Mouse (Mus musculus): ENCODE data around the gene Pld4. TPM values are rescaled to one million over a fixed set of nuclear protein-coding genes. Genes with fewer than 3 reads are reported as not detected.

The Pld4 gene
- polyA plus RNA-seq, 1 experiment from 2014 or later = 32.5 TPM

GRCm38 (mm10) chr12:112757896-112758295 lies 2.6 kb upstream of the Pld4 start:
- Histone ChIP-seq H3K9ac (ENCODE audit: low read length) (no peak overlapping the region), H3K27me3 (ENCODE audit: control insufficient read depth, insufficient read depth, low read length) (no peaks in the 10 kb centered on the region), H3K4me1 (ENCODE audit: control insufficient read depth, insufficient read depth, low read length) (no peaks in the 10 kb centered on the region), H3K4me3 (ENCODE audit: low read length) (no peak overlapping the region), H3K4me2 (ENCODE audit: low read depth, low read length) (no peak overlapping the region), H3K27ac (ENCODE audit: low read length) (no peak overlapping the region), H3K36me3 (ENCODE audit: control insufficient read depth, insufficient read depth) (no peaks in the 10 kb centered on the region), H3K9me3 (replicated peaks; ENCODE audit: control insufficient read depth, low read length) (0 out of 2 replicates have a peak, but pooled peaks cover 2% of the 10 kb centered on the region)
- 77% methylated on average over 5 of the region's 5 CpGs for WGBS
- ATAC-seq (replicated peaks; ENCODE audit: extremely low read depth, insufficient read depth, low FRiP score) = no peak

- H3K27ac ChIP-seq (ENCODE audit: low read length) = no peak overlapping the region
- H3K4me3 ChIP-seq (ENCODE audit: low read length) = no peak overlapping the region
- ATAC-seq (replicated peaks; ENCODE audit: extremely low read depth, insufficient read depth, low FRiP score) = no peak
- no peaks in the 10 kb centered on the region for H3K36me3 ChIP-seq (ENCODE audit: control insufficient read depth, insufficient read depth)
- H3K27me3 ChIP-seq (ENCODE audit: control insufficient read depth, insufficient read depth, low read length) = no peaks in the 10 kb centered on the region
- 79% methylated on average over 3 of the region's 3 CpGs for WGBS
- H3K4me2 ChIP-seq (ENCODE audit: low read depth, low read length) = no peak overlapping the region
- H3K9ac ChIP-seq (ENCODE audit: low read length) = no peak overlapping the region
- 0 out of 2 replicates have a peak, but pooled peaks cover 2% of the 10 kb centered on the region for H3K9me3 ChIP-seq (replicated peaks; ENCODE audit: control insufficient read depth, low read length)
- no peaks in the 10 kb centered on the region for H3K4me1 ChIP-seq (ENCODE audit: control insufficient read depth, insufficient read depth, low read length)
Observed at GRCm38 (mm10) chr12:112759471-112759870, 984 bp upstream of the Pld4 start.

DNA sequence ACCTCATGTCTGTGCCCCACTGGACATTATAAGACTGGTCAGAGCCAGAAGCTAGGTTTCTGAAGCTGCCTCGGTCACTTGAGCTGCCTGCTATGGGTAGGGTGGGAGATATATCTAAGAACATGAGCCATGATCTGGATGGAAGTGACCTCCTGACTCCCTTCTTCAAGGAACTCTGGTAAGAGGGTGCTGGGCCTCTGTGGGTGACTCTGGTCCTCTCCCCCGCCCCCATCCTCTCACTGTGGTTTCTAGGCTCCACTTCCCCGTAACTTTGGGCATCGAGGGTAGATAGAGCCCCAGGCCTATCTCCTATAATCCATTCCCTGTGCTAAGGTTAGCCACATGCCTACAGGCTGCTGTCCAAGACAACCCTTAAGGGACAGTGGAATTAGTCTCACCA lies 956 bp downstream of the Pld4 start:
- H3K27me3 ChIP-seq (ENCODE audit: control insufficient read depth, insufficient read depth, low read length) = no peaks in the 10 kb centered on the region
- H3K4me1 ChIP-seq (ENCODE audit: control insufficient read depth, insufficient read depth, low read length) = no peaks in the 10 kb centered on the region
- H3K9ac ChIP-seq (ENCODE audit: low read length) = no peak overlapping the region
- no peaks in the 10 kb centered on the region for H3K36me3 ChIP-seq (ENCODE audit: control insufficient read depth, insufficient read depth)
- no peak for ATAC-seq (replicated peaks; ENCODE audit: extremely low read depth, insufficient read depth, low FRiP score)
- 0 out of 2 replicates have a peak, but pooled peaks cover 2% of the 10 kb centered on the region for H3K9me3 ChIP-seq (replicated peaks; ENCODE audit: control insufficient read depth, low read length)
- H3K4me3 ChIP-seq (ENCODE audit: low read length) = peak overlapping the region; percentile 32
- no peak overlapping the region for H3K27ac ChIP-seq (ENCODE audit: low read length)
- 83% methylated on average over 4 of the region's 4 CpGs for WGBS
- H3K4me2 ChIP-seq (ENCODE audit: low read depth, low read length) = 0 out of 2 replicates have a peak overlapping the region, but pooled peaks have one; percentile 12

GRCm38 (mm10) chr12:112762018-112762417 lies 1.6 kb downstream of the Pld4 start:
- Histone ChIP-seq H3K27me3 (ENCODE audit: control insufficient read depth, insufficient read depth, low read length) (no peaks in the 10 kb centered on the region), H3K27ac (ENCODE audit: low read length) (peak overlapping the region; percentile 6; the same call in 1 of the 2 replicates), H3K9ac (ENCODE audit: low read length) (no peak overlapping the region), H3K36me3 (ENCODE audit: control insufficient read depth, insufficient read depth) (no peaks in the 10 kb centered on the region), H3K4me2 (ENCODE audit: low read depth, low read length) (0 out of 2 replicates have a peak overlapping the region, but pooled peaks have one; percentile 12), H3K4me1 (ENCODE audit: control insufficient read depth, insufficient read depth, low read length) (no peaks in the 10 kb centered on the region), H3K9me3 (replicated peaks; ENCODE audit: control insufficient read depth, low read length) (no peaks in the 10 kb centered on the region), H3K4me3 (ENCODE audit: low read length) (peak overlapping the region; percentile 32)
- ATAC-seq (replicated peaks; ENCODE audit: extremely low read depth, insufficient read depth, low FRiP score) = no peak
- 65% methylated on average over 3 of the region's 3 CpGs for WGBS

DNA sequence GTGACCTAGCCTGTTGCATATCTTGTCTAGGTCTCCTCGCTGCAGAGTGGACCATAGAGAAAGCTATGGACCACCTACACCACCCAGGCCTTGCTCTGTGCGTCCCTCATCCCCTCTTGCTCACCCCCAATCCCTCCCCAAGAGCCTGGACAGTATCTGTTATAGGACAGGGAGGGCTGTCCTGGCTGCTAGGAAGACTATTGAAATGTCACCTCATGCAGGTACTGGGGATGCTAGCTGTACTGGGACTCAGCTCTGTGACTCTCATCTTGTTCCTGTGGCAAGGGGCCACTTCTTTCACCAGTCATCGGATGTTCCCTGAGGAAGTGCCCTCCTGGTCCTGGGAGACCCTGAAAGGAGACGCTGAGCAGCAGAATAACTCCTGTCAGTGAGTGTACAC lies 2.7 kb downstream of the Pld4 start:
- H3K9me3 ChIP-seq (replicated peaks; ENCODE audit: control insufficient read depth, low read length) = no peaks in the 10 kb centered on the region
- WGBS = 77% methylated on average over 4 of the region's 4 CpGs

GRCm38 (mm10) chr12:112764141-112764540 lies 3.7 kb downstream of the Pld4 start:
- H3K9me3 ChIP-seq (replicated peaks; ENCODE audit: control insufficient read depth, low read length) = no peaks in the 10 kb centered on the region
- no peak for ATAC-seq (replicated peaks; ENCODE audit: extremely low read depth, insufficient read depth, low FRiP score)
- H3K4me3 ChIP-seq (ENCODE audit: low read length) = no peak overlapping the region
- H3K4me1 ChIP-seq (ENCODE audit: control insufficient read depth, insufficient read depth, low read length) = no peaks in the 10 kb centered on the region
- H3K27me3 ChIP-seq (ENCODE audit: control insufficient read depth, insufficient read depth, low read length) = no peaks in the 10 kb centered on the region
- H3K36me3 ChIP-seq (ENCODE audit: control insufficient read depth, insufficient read depth) = no peaks in the 10 kb centered on the region
- no peak overlapping the region for H3K4me2 ChIP-seq (ENCODE audit: low read depth, low read length)
- no peak overlapping the region for H3K27ac ChIP-seq (ENCODE audit: low read length)
- H3K9ac ChIP-seq (ENCODE audit: low read length) = no peak overlapping the region
- 72% methylated on average over 5 of the region's 5 CpGs for WGBS

More for the DNA sequence above, 2.7 kb downstream of the Pld4 start:
- Histone ChIP-seq H3K27ac (ENCODE audit: low read length) (no peak overlapping the region), H3K4me2 (ENCODE audit: low read depth, low read length) (0 out of 2 replicates have a peak overlapping the region, but pooled peaks have one; percentile 7), H3K4me1 (ENCODE audit: control insufficient read depth, insufficient read depth, low read length) (no peaks in the 10 kb centered on the region), H3K9ac (ENCODE audit: low read length) (no peak overlapping the region), H3K4me3 (ENCODE audit: low read length) (no peak overlapping the region), H3K36me3 (ENCODE audit: control insufficient read depth, insufficient read depth) (no peaks in the 10 kb centered on the region), H3K27me3 (ENCODE audit: control insufficient read depth, insufficient read depth, low read length) (no peaks in the 10 kb centered on the region)
- ATAC-seq (replicated peaks; ENCODE audit: extremely low read depth, insufficient read depth, low FRiP score) = no peak

DNA sequence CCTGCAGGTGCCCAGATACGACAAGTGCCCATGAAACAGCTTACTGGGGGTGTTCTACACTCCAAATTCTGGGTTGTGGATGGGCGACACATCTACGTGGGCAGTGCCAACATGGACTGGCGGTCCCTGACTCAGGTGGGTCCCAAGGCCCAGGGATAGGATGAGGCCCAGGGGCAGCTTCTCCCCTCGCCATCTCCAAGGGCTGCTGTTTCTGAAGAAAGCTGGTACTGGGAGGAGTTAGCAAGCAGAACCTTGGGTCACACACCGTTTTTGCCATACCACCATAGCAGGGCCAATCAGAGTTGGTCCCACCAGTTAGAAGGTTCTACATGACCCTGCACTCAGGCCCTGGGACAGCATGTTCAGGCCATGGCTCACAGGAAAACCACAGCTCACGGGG lies 4.5 kb downstream of the Pld4 start:
- Histone ChIP-seq H3K27me3 (ENCODE audit: control insufficient read depth, insufficient read depth, low read length) (no peaks in the 10 kb centered on the region), H3K36me3 (ENCODE audit: control insufficient read depth, insufficient read depth) (no peaks in the 10 kb centered on the region), H3K27ac (ENCODE audit: low read length) (no peak overlapping the region), H3K4me2 (ENCODE audit: low read depth, low read length) (no peak overlapping the region), H3K4me3 (ENCODE audit: low read length) (no peak overlapping the region), H3K4me1 (ENCODE audit: control insufficient read depth, insufficient read depth, low read length) (no peaks in the 10 kb centered on the region), H3K9me3 (replicated peaks; ENCODE audit: control insufficient read depth, low read length) (no peaks in the 10 kb centered on the region), H3K9ac (ENCODE audit: low read length) (no peak overlapping the region)
- no peak for ATAC-seq (replicated peaks; ENCODE audit: extremely low read depth, insufficient read depth, low FRiP score)
- WGBS = 87% methylated on average over 7 of the region's 7 CpGs

DNA sequence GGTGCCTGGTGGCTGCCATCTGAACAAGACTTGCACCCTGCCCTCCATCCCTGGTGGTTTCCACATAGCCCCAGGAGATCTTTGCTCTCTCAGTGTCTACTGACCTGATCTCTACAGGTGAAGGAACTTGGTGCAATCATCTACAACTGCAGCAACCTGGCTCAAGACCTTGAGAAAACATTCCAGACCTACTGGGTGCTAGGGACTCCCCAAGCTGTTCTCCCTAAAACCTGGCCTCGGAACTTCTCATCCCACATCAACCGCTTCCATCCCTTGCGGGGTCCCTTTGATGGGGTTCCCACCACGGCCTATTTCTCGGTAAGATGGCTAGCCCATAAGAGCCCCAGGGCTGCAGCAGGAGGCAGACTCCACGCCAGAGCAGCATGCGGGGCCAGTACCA lies 6.1 kb downstream of the Pld4 start:
- 92% methylated on average over 7 of the region's 7 CpGs for WGBS
- no peak overlapping the region for H3K27ac ChIP-seq (ENCODE audit: low read length)
- no peak for ATAC-seq (replicated peaks; ENCODE audit: extremely low read depth, insufficient read depth, low FRiP score)
- H3K4me3 ChIP-seq (ENCODE audit: low read length) = no peak overlapping the region
- no peaks in the 10 kb centered on the region for H3K4me1 ChIP-seq (ENCODE audit: control insufficient read depth, insufficient read depth, low read length)
- H3K9ac ChIP-seq (ENCODE audit: low read length) = no peak overlapping the region
- H3K9me3 ChIP-seq (replicated peaks; ENCODE audit: control insufficient read depth, low read length) = no peaks in the 10 kb centered on the region
- H3K27me3 ChIP-seq (ENCODE audit: control insufficient read depth, insufficient read depth, low read length) = no peaks in the 10 kb centered on the region
- no peak overlapping the region for H3K4me2 ChIP-seq (ENCODE audit: low read depth, low read length)
- no peaks in the 10 kb centered on the region for H3K36me3 ChIP-seq (ENCODE audit: control insufficient read depth, insufficient read depth)

- no peak overlapping the region for H3K27ac ChIP-seq (ENCODE audit: low read length)
- WGBS = 88% methylated on average over 16 of the region's 16 CpGs
- H3K4me1 ChIP-seq (ENCODE audit: control insufficient read depth, insufficient read depth, low read length) = no peaks in the 10 kb centered on the region
- H3K9me3 ChIP-seq (replicated peaks; ENCODE audit: control insufficient read depth, low read length) = no peaks in the 10 kb centered on the region
- H3K4me2 ChIP-seq (ENCODE audit: low read depth, low read length) = no peak overlapping the region
- ATAC-seq (replicated peaks; ENCODE audit: extremely low read depth, insufficient read depth, low FRiP score) = no peak
- H3K9ac ChIP-seq (ENCODE audit: low read length) = no peak overlapping the region
- no peak overlapping the region for H3K4me3 ChIP-seq (ENCODE audit: low read length)
- no peaks in the 10 kb centered on the region for H3K36me3 ChIP-seq (ENCODE audit: control insufficient read depth, insufficient read depth)
- no peaks in the 10 kb centered on the region for H3K27me3 ChIP-seq (ENCODE audit: control insufficient read depth, insufficient read depth, low read length)
Observed at GRCm38 (mm10) chr12:112767036-112767890, 6.8 kb downstream of the Pld4 start.
